Mouse (Mus musculus) MEL (cell line): ENCODE data around the gene Ivns1abp. TPM values are rescaled to one million over a fixed set of nuclear protein-coding genes. Genes with fewer than 3 reads are reported as not detected.
A peak's percentile ranks its signal among the peaks of the same experiment; 100 is the strongest.

Source experiments
- DNase-seq: peaks from one replicate; pipeline ENCODE4 v3.0.0; 2011; ENCODE audit warnings: low read depth, low spot score
- H3K27ac ChIP-seq: 2 replicates; pipeline ENCODE4 v1.5.1; 2012; ENCODE audit warnings: low read depth, mild to moderate bottlenecking, control low read depth, low read length, moderate library complexity; ENCODE audit not compliant: control insufficient read depth
- H3K27me3 ChIP-seq, 2 experiments: fragments of 150-350 bp in 1 of 2; sonication (generic) in 1 of 2; 2 replicates each; pipeline ENCODE4 v1.6.1; 2012; ENCODE audit warnings: low read length in 2 of 2, mild to moderate bottlenecking in 2 of 2, improper control_type of control experiment in 1 of 2, moderate library complexity in 1 of 2; ENCODE audit not compliant: insufficient read depth in 2 of 2, control insufficient read depth in 1 of 2
- H3K36me3 ChIP-seq, 2 experiments: 2 replicates each; pipeline ENCODE4 v1.6.1; 2012 to 2014; ENCODE audit warnings: low read length in 2 of 2, improper control_type of control experiment in 1 of 2, inconsistent platforms in 1 of 2, mild to moderate bottlenecking in 1 of 2; ENCODE audit not compliant: insufficient read depth in 2 of 2, control insufficient read depth in 1 of 2
- H3K4me1 ChIP-seq, 2 experiments: fragments of 150-350 bp in 1 of 2; sonication (generic) in 1 of 2; 2 replicates each; pipeline ENCODE4 v1.6.1; 2012; ENCODE audit warnings: low read length in 2 of 2, improper control_type of control experiment in 1 of 2, mild to moderate bottlenecking in 1 of 2; ENCODE audit not compliant: insufficient read depth in 2 of 2, control insufficient read depth in 1 of 2
- H3K4me3 ChIP-seq, 2 experiments: fragments of 150-350 bp in 1 of 2; sonication (generic) in 1 of 2; 2 replicates each; pipeline ENCODE4 v1.5.1; 2012; ENCODE audit warnings: low read depth in 2 of 2, low read length in 2 of 2, mild to moderate bottlenecking in 2 of 2, moderate library complexity in 2 of 2, control low read depth in 1 of 2, improper control_type of control experiment in 1 of 2; ENCODE audit not compliant: control insufficient read depth in 1 of 2, insufficient read depth in 1 of 2
- H3K79me2 ChIP-seq: 2 replicates; pipeline ENCODE4 v1.6.1; 2012; ENCODE audit warnings: mild to moderate bottlenecking, low read length, moderate library complexity; ENCODE audit not compliant: control insufficient read depth, poor library complexity, insufficient read depth
- H3K9ac ChIP-seq: 2 replicates; pipeline ENCODE4 v1.6.1; 2012; ENCODE audit warnings: low read depth, mild to moderate bottlenecking, control low read depth, low read length, moderate library complexity; ENCODE audit not compliant: control insufficient read depth, poor library complexity, severe bottlenecking
- H3K9me3 ChIP-seq: fragments of 150-350 bp; sonication (generic); replicated peaks from 2 replicates; pipeline ENCODE4 v1.6.1; 2012; ENCODE audit warnings: mild to moderate bottlenecking, low read length, improper control_type of control experiment, moderate library complexity; ENCODE audit not compliant: insufficient read depth
- BHLHE40 ChIP-seq: IDR thresholded peaks from 2 replicates; pipeline ENCODE4 v1.6.1; 2012; ENCODE audit warnings: low read depth, mild to moderate bottlenecking, inconsistent platforms, low read length, improper control_type of control experiment, borderline replicate concordance
- CHD1 ChIP-seq: IDR thresholded peaks from 2 replicates; pipeline ENCODE4 v1.6.1; 2012; ENCODE audit warnings: low read depth, mild to moderate bottlenecking, inconsistent platforms, low read length, improper control_type of control experiment
- CHD2 ChIP-seq: IDR thresholded peaks from 2 replicates; pipeline ENCODE4 v1.6.1; 2011; ENCODE audit warnings: low read length, improper control_type of control experiment
- CTCF ChIP-seq, 3 experiments: IDR thresholded peaks in 2 of 3; conservative IDR thresholded peaks in 1 of 3; 2 replicates each; pipeline ENCODE4 v1.5.1; 2011 to 2012; ENCODE audit warnings: low read length in 3 of 3, low read depth in 2 of 3, mild to moderate bottlenecking in 2 of 3, improper control_type of control experiment in 1 of 3, inconsistent platforms in 1 of 3, mixed read lengths in 1 of 3, moderate library complexity in 1 of 3; ENCODE audit not compliant: control insufficient read depth in 1 of 3, insufficient read depth in 1 of 3, poor library complexity in 1 of 3, severe bottlenecking in 1 of 3
- E2F4 ChIP-seq: IDR thresholded peaks from 2 replicates; pipeline ENCODE4 v1.6.1; 2011; ENCODE audit warnings: low read depth, low read length, improper control_type of control experiment, borderline replicate concordance
- EP300 ChIP-seq, 2 experiments: IDR thresholded peaks; 2 replicates each; pipeline ENCODE4 v1.6.1; 2011; ENCODE audit warnings: improper control_type of control experiment in 2 of 2, low read length in 2 of 2, low read depth in 1 of 2, mild to moderate bottlenecking in 1 of 2
- ETS1 ChIP-seq: IDR thresholded peaks from 2 replicates; pipeline ENCODE4 v1.6.1; 2012; ENCODE audit warnings: low read depth, mild to moderate bottlenecking, inconsistent platforms, low read length, improper control_type of control experiment, moderate library complexity
- HCFC1 ChIP-seq: IDR thresholded peaks from 2 replicates; pipeline ENCODE4 v1.6.1; 2012; ENCODE audit warnings: low read depth, mild to moderate bottlenecking, inconsistent platforms, low read length, improper control_type of control experiment, moderate library complexity
- KAT2A ChIP-seq: conservative IDR thresholded peaks from 2 replicates; pipeline ENCODE4 v1.6.1; 2012; ENCODE audit warnings: low read depth, low read length, improper control_type of control experiment, inconsistent platforms
- MAFK ChIP-seq: IDR thresholded peaks from 2 replicates; pipeline ENCODE4 v1.6.1; 2011; ENCODE audit warnings: low read depth, mild to moderate bottlenecking, low read length, improper control_type of control experiment, borderline replicate concordance
- MAX ChIP-seq: IDR thresholded peaks from 2 replicates; pipeline ENCODE4 v1.6.1; 2011; ENCODE audit warnings: low read length, improper control_type of control experiment
- MAZ ChIP-seq: IDR thresholded peaks from 2 replicates; pipeline ENCODE4 v1.6.1; 2012; ENCODE audit warnings: low read depth, mild to moderate bottlenecking, inconsistent platforms, low read length, improper control_type of control experiment
- MEF2A ChIP-seq: IDR thresholded peaks from 2 replicates; pipeline ENCODE4 v1.6.1; 2014; ENCODE audit warnings: low read depth, mild to moderate bottlenecking, inconsistent platforms, low read length, improper control_type of control experiment; ENCODE audit not compliant: poor library complexity, insufficient replicate concordance, severe bottlenecking; ENCODE audit errors: extremely low read depth
- MYB ChIP-seq: IDR thresholded peaks from 2 replicates; pipeline ENCODE4 v1.6.1; 2011; ENCODE audit warnings: mild to moderate bottlenecking, low read depth, low read length, improper control_type of control experiment
- MYC ChIP-seq: IDR thresholded peaks from 2 replicates; pipeline ENCODE4 v1.6.1; 2011; ENCODE audit warnings: low read depth, mild to moderate bottlenecking, low read length, improper control_type of control experiment, moderate library complexity
- NELFE ChIP-seq: IDR thresholded peaks from 2 replicates; pipeline ENCODE4 v1.6.1; 2011; ENCODE audit warnings: low read depth, low read length, improper control_type of control experiment
- NRF1 ChIP-seq: IDR thresholded peaks from 2 replicates; pipeline ENCODE4 v1.6.1; 2014; ENCODE audit warnings: low read depth, mild to moderate bottlenecking, inconsistent platforms, low read length, improper control_type of control experiment, moderate library complexity; ENCODE audit not compliant: poor library complexity, insufficient read depth, severe bottlenecking
- POLR2A ChIP-seq, 2 experiments: IDR thresholded peaks; 2 replicates each; pipeline ENCODE4 v1.6.1; 2011 to 2012; ENCODE audit warnings: low read length in 2 of 2, mild to moderate bottlenecking in 2 of 2, control low read depth in 1 of 2, improper control_type of control experiment in 1 of 2, low read depth in 1 of 2, moderate library complexity in 1 of 2; ENCODE audit not compliant: control insufficient read depth in 1 of 2, insufficient read depth in 1 of 2, poor library complexity in 1 of 2
- POLR2AphosphoS2 ChIP-seq: IDR thresholded peaks from 2 replicates; pipeline ENCODE4 v1.6.1; 2011; ENCODE audit warnings: low read length, improper control_type of control experiment
- RAD21 ChIP-seq: IDR thresholded peaks from 2 replicates; pipeline ENCODE4 v1.6.1; 2011; ENCODE audit warnings: mild to moderate bottlenecking, low read depth, low read length, improper control_type of control experiment
- SIN3A ChIP-seq: IDR thresholded peaks from 2 replicates; pipeline ENCODE4 v1.6.1; 2012; ENCODE audit warnings: low read length, improper control_type of control experiment, inconsistent platforms
- SMC3 ChIP-seq: IDR thresholded peaks from 2 replicates; pipeline ENCODE4 v1.6.1; 2011; ENCODE audit warnings: low read depth, low read length, improper control_type of control experiment
- TBP ChIP-seq: IDR thresholded peaks from 2 replicates; pipeline ENCODE4 v1.8.0; 2011; ENCODE audit warnings: low read depth, low read length, improper control_type of control experiment
- TCF12 ChIP-seq: IDR thresholded peaks from 2 replicates; pipeline ENCODE4 v1.6.1; 2014; ENCODE audit warnings: low read depth, mild to moderate bottlenecking, inconsistent platforms, low read length, improper control_type of control experiment, moderate library complexity
- UBTF ChIP-seq: IDR thresholded peaks from 2 replicates; pipeline ENCODE4 v1.6.1; 2012; ENCODE audit warnings: low read depth, mild to moderate bottlenecking, inconsistent platforms, low read length, improper control_type of control experiment, moderate library complexity, borderline replicate concordance; ENCODE audit not compliant: insufficient read depth
- USF1 ChIP-seq: IDR thresholded peaks from 2 replicates; pipeline ENCODE4 v1.6.1; 2014; ENCODE audit warnings: low read depth, mild to moderate bottlenecking, inconsistent platforms, low read length, improper control_type of control experiment, moderate library complexity
- ZC3H11A ChIP-seq: IDR thresholded peaks from 2 replicates; pipeline ENCODE4 v1.6.1; 2012; ENCODE audit warnings: low read depth, mild to moderate bottlenecking, inconsistent platforms, low read length, improper control_type of control experiment
- ZKSCAN1 ChIP-seq: IDR thresholded peaks from 2 replicates; pipeline ENCODE4 v1.6.1; 2012; ENCODE audit warnings: low read depth, mild to moderate bottlenecking, inconsistent platforms, low read length, improper control_type of control experiment, moderate library complexity
- ZNF384 ChIP-seq: IDR thresholded peaks from 2 replicates; pipeline ENCODE4 v1.6.1; 2012; ENCODE audit warnings: low read depth, mild to moderate bottlenecking, inconsistent platforms, low read length, improper control_type of control experiment
- polyA plus RNA-seq, 2 experiments: library from polyadenylated mRNA; stranded (reverse) in 1 of 2; unstranded in 1 of 2; fragments of >175 nt in 1 of 2; fragments of >200 nt in 1 of 2; gene quantifications; 2 replicates each; pipeline versions ENCODE4 v1.2.1 to v1.2.4; 2012; ENCODE audit warnings: low replicate concordance in 2 of 2, low read depth in 1 of 2; ENCODE audit not compliant: insufficient read length in 2 of 2, insufficient read depth in 1 of 2, missing spikeins in 1 of 2
- total RNA-seq: library from RNA; depleted of rRNA; stranded (reverse); fragments of 300-350 nt; gene quantifications from 2 replicates; pipeline ENCODE4 v1.2.3, GENCODE M21; 2012

The Ivns1abp gene
- total and polyA plus RNA-seq, 3 experiments = 74.5 to 138 (median 127) TPM

DNA sequence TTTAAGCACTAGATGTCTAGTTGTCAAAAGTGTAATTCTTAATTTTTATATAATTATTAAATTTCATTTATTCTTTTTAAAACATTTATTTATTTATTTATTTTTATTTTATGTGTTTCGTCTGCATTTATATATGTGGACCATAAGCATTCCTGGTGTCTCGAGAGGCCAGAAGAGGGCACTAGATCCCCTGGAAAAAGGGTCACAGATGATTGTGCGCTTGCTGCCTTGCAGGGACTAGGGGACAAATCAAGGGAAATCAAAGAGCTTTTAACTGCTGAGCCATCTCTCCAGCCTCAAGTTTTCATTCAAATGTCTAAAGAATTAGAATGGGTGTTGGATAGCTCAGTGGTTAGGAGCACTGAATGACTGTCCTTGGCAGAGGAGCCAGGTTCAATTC, 33.1 kb downstream of the Ivns1abp start:
- H3K9me3 ChIP-seq = no peaks in the 10 kb centered on the region
- peak; percentile 40 for DNase-seq
- TF ChIP-seq BHLHE40 (no peak), SMC3 (peak; percentile 52), RAD21 (peak; percentile 38), CTCF (IDR thresholded peaks at IDR 0.05 in 2 of 3, conservative IDR thresholded peaks at IDR 0.05 in 1 of 3; ENCODE audit: control insufficient read depth in 1 of 3, insufficient read depth in 1 of 3, low read depth in 2 of 3, low read length in 3 of 3, poor library complexity in 1 of 3, severe bottlenecking in 1 of 3) (peak; percentile 23 to 46 (median 45); a peak in 5 of 6 replicates), ETS1 (no peak), ZKSCAN1 (no peak), MEF2A (no peak), SIN3A (no peak), MAZ (no peak), KAT2A (no peak), ZNF384 (no peak), USF1 (no peak), MAFK (no peak), CHD1 (no peak)
- TF ChIP-seq, all 39 proteins: peak for 3
- no peaks in the 10 kb centered on the region for H3K4me1 ChIP-seq
- H3K27me3 ChIP-seq = no peaks in the 10 kb centered on the region
- no peak overlapping the region for H3K27ac ChIP-seq
- H3K79me2 ChIP-seq = no peaks in the 10 kb centered on the region
- no peak overlapping the region for H3K9ac ChIP-seq
- no peak overlapping the region for H3K4me3 ChIP-seq
- H3K36me3 ChIP-seq = peaks cover 0 to 9% of the 10 kb centered on the region in 2 experiments; a peak in 2 of 4 replicates

DNA sequence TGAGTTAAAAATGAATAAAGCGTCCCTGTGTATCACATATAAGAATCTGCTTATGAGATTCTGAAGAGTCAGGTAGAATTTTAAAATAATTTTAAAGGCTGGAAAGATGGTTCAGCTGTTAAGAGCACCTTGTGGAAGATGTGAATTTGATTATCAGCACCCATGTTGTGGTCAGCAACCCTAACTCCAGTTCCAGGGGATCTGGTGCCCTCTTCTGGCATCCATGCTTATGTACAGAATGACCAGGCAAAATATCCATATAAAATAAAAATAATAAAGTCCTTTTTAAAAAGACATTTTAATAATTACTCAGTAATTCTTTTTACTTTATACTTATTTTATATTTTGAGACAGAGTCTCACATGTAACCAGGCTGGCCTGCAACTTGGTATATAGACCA, 45.8 kb downstream of the Ivns1abp start:
- Histone ChIP-seq H3K4me3 (no peak overlapping the region), H3K27me3 (no peaks in the 10 kb centered on the region), H3K9ac (no peak overlapping the region), H3K27ac (no peak overlapping the region), H3K79me2 (no peaks in the 10 kb centered on the region), H3K4me1 (no peaks in the 10 kb centered on the region), H3K36me3 (peaks cover 0 to 8% of the 10 kb centered on the region in 2 experiments; a peak in 2 of 4 replicates), H3K9me3 (no peaks in the 10 kb centered on the region)
- DNase-seq = peak; percentile 55
- no peak for TF ChIP-seq NRF1
- no peak for TF ChIP-seq MEF2A
- no peak for TF ChIP-seq MAFK
- no peak for TF ChIP-seq HCFC1
- TF ChIP-seq EP300 (IDR thresholded peaks at IDR 0.05; ENCODE audit: low read depth in 1 of 2, low read length in 2 of 2) = no peak
- peak; percentile 77 for TF ChIP-seq RAD21
- TF ChIP-seq CTCF (IDR thresholded peaks at IDR 0.05 in 2 of 3, conservative IDR thresholded peaks at IDR 0.05 in 1 of 3; ENCODE audit: control insufficient read depth in 1 of 3, insufficient read depth in 1 of 3, low read depth in 2 of 3, low read length in 3 of 3, poor library complexity in 1 of 3, severe bottlenecking in 1 of 3) = peak; percentile 38 to 68 (median 60)
- no peak for TF ChIP-seq ETS1
- TF ChIP-seq MYB = no peak
- peak; percentile 73 for TF ChIP-seq SMC3
- peak; percentile 70 for TF ChIP-seq ZC3H11A
- no peak for TF ChIP-seq CHD2
- TF ChIP-seq ZKSCAN1 = no peak
- no peak for TF ChIP-seq E2F4
- TF ChIP-seq POLR2A (IDR thresholded peaks at IDR 0.05; ENCODE audit: control insufficient read depth in 1 of 2, insufficient read depth in 1 of 2, low read depth in 1 of 2, low read length in 2 of 2, poor library complexity in 1 of 2) = no peak
- no peak for TF ChIP-seq CHD1
- TF ChIP-seq SIN3A = peak; percentile 81; the same call in 1 of the 2 replicates
- TF ChIP-seq USF1 = no peak
- TF ChIP-seq MYC = no peak
- no peak for TF ChIP-seq TCF12
- no peak for TF ChIP-seq UBTF
- no peak for TF ChIP-seq MAX
- no peak for TF ChIP-seq POLR2AphosphoS2
- TF ChIP-seq NELFE = no peak
- no peak for TF ChIP-seq TBP
- no peak for TF ChIP-seq KAT2A
